Mouse (Mus musculus) urinary bladder, postnatal 36 days (tissue): ENCODE measurements around the gene Srrm1.

Experiments
- DNase-seq, 2 experiments: peaks; one replicate each; pipeline ENCODE4 v3.0.0; 2022; ENCODE audit warnings: low spot score in 2 of 2, mixed read lengths in 1 of 2

Gene Srrm1

GRCm38 (mm10) chr4:135272640-135273306, 80.3 kb downstream of the Srrm1 start, which contains the start of gene Clic4:
TSS of gene Clic4 (minus strand) at chr4:135272814.
- peak; percentile 99 to 100 for DNase-seq

GRCm38 (mm10) chr4:135271881-135272616, 81.1 kb downstream of the Srrm1 start:
- peak; percentile 43 to 70 for DNase-seq

- peak; percentile 24 to 48 for DNase-seq
These were observed 81.7 kb downstream of the Srrm1 start for GRCm38 (mm10) chr4:135271419-135271828.
